Mouse (Mus musculus) hindbrain, postnatal 0 days (tissue): ENCODE results near the gene Cckbr. TPM values are rescaled to one million over a fixed set of nuclear protein-coding genes. Genes with fewer than 3 reads are reported as not detected.

Experiments
- ATAC-seq: fragments of 200-750 bp; cut with Nextera tagmentation; 2 replicates; pipeline ENCODE4 v1.8.0; 2017; ENCODE audit warnings: mild to moderate bottlenecking, moderate TSS enrichment, moderate library complexity
- DNase-seq: peaks from one replicate; pipeline ENCODE4 v3.0.0-alpha.2; 2015; ENCODE audit warnings: low spot score
- H3K27ac ChIP-seq: fragments of 300-500 bp; sonication (generic); 2 replicates; pipeline ENCODE4 v1.5.1; 2014; ENCODE audit warnings: mild to moderate bottlenecking
- H3K27me3 ChIP-seq: fragments of 300-500 bp; sonication (generic); 2 replicates; pipeline ENCODE4 v1.6.1; 2014; ENCODE audit warnings: low read length, mixed read lengths; ENCODE audit not compliant: insufficient read depth
- H3K36me3 ChIP-seq: fragments of 300-500 bp; sonication (generic); 2 replicates; pipeline ENCODE4 v1.6.1; 2014; ENCODE audit warnings: low read length, mixed read lengths; ENCODE audit not compliant: insufficient read depth
- H3K4me1 ChIP-seq: fragments of 300-500 bp; sonication (generic); 2 replicates; pipeline ENCODE4 v1.6.1; 2014; ENCODE audit warnings: antibody characterized with exemption, low read length, mixed read lengths; ENCODE audit not compliant: insufficient read depth
- H3K4me2 ChIP-seq: fragments of 300-500 bp; sonication (generic); 2 replicates; pipeline ENCODE4 v1.6.1; 2014; ENCODE audit warnings: low read depth, mild to moderate bottlenecking, low read length, moderate library complexity, mixed read lengths
- H3K4me3 ChIP-seq: fragments of 300-500 bp; sonication (generic); 2 replicates; pipeline ENCODE4 v1.5.1; 2014; ENCODE audit warnings: low read length
- H3K9ac ChIP-seq: fragments of 300-500 bp; sonication (generic); replicated peaks from 2 replicates; pipeline ENCODE4 v1.6.1; 2014; ENCODE audit warnings: mild to moderate bottlenecking, low read length, moderate library complexity, mixed read lengths
- H3K9me3 ChIP-seq: fragments of 300-500 bp; sonication (generic); 2 replicates; pipeline ENCODE4 v1.6.1; 2016; ENCODE audit warnings: low read length, mixed read lengths
- CTCF ChIP-seq: IDR thresholded peaks from 2 replicates; pipeline ENCODE4 v1.5.1; 2016; ENCODE audit warnings: antibody characterized with exemption, control low read depth, low read depth
- WGBS: fragments of 180-500 bp; shearing (Covaris S2); extraction: QIAGEN DNeasy Blood & Tissue Kit; methylation state at CpG from one replicate; pipeline ENCODE4 v1.1.7; 2014; 5-methylcytosine and 5-hydroxymethylcytosine counted together
- polyA plus RNA-seq: library from polyadenylated mRNA; unstranded; fragments of >200 nt; fragmentation: Nextera tagmentation; extraction: Ambion mirVana; gene quantifications from 2 replicates; pipeline ENCODE4 v1.2.1, GENCODE M21; 2015
- total RNA-seq: library from RNA; depleted of rRNA; stranded (reverse); fragments of >200 nt; gene quantifications from 2 replicates; pipeline ENCODE4 v1.2.3, GENCODE M21; 2014

The Cckbr gene
- total and polyA plus RNA-seq, 2 experiments from 2014 or later = 5.3 to 14.2 TPM

- Histone ChIP-seq H3K4me2 (no peak overlapping the region), H3K9ac (no peak overlapping the region), H3K4me3 (no peak overlapping the region), H3K36me3 (no peaks in the 10 kb centered on the region), H3K27me3 (no peaks in the 10 kb centered on the region), H3K27ac (no peak overlapping the region), H3K9me3 (no peaks in the 10 kb centered on the region), H3K4me1 (peaks cover 6% of the 10 kb centered on the region; the same call in 1 of the 2 replicates)
- DNase-seq (no peak), ATAC-seq (no peak)
- WGBS = 80% methylated on average over 6 of the region's 6 CpGs
- TF ChIP-seq CTCF = no peak
Measured at GRCm38 (mm10) chr7:105487104-105487876, 61.8 kb downstream of the Cckbr start.

DNA sequence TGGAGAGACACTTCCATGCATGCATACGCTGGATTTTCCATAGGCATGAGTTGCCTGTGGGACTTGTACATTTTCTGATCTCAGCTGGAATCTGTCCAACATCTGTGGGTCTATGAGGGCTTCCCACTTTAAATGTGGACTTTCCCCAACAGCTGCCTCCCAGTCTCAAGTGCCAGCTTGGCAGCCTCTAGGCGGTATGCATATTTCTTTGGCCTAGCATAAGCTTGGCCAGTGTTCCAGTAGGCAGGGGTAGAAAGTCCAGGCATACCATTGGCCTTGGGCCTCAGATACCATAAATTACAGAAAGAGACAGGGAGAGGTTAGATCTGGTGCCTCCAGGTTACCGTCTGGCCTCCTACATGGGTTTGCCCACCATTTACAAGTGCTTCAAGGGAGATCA lies 72.3 kb downstream of the Cckbr start:
- H3K27ac ChIP-seq = no peak overlapping the region
- no peak for TF ChIP-seq CTCF
- H3K9me3 ChIP-seq = no peaks in the 10 kb centered on the region
- H3K9ac ChIP-seq = no peak overlapping the region
- H3K27me3 ChIP-seq = no peaks in the 10 kb centered on the region
- 82% methylated on average over 3 of the region's 3 CpGs for WGBS
- H3K4me1 ChIP-seq = no peaks in the 10 kb centered on the region
- DNase-seq = no peak
- no peak for ATAC-seq
- no peaks in the 10 kb centered on the region for H3K36me3 ChIP-seq
- no peak overlapping the region for H3K4me3 ChIP-seq
- H3K4me2 ChIP-seq = no peak overlapping the region

GRCm38 (mm10) chr7:105498854-105499492 lies 73.4 kb downstream of the Cckbr start:
- H3K27me3 ChIP-seq = no peaks in the 10 kb centered on the region
- no peak for DNase-seq
- WGBS = 55% methylated on average over 10 of the region's 10 CpGs
- H3K9ac ChIP-seq = no peak overlapping the region
- no peak for ATAC-seq
- H3K4me2 ChIP-seq = no peak overlapping the region
- no peak for TF ChIP-seq CTCF
- H3K4me3 ChIP-seq = no peak overlapping the region
- no peaks in the 10 kb centered on the region for H3K4me1 ChIP-seq
- H3K36me3 ChIP-seq = no peaks in the 10 kb centered on the region
- no peak overlapping the region for H3K27ac ChIP-seq
- no peaks in the 10 kb centered on the region for H3K9me3 ChIP-seq

- Histone ChIP-seq H3K9ac (no peak overlapping the region), H3K9me3 (no peaks in the 10 kb centered on the region), H3K4me2 (no peak overlapping the region), H3K4me1 (no peaks in the 10 kb centered on the region), H3K27ac (no peak overlapping the region), H3K27me3 (no peaks in the 10 kb centered on the region), H3K36me3 (no peaks in the 10 kb centered on the region), H3K4me3 (no peak overlapping the region)
- no peak for TF ChIP-seq CTCF
- WGBS = 77% methylated on average over 1 of the region's 1 CpGs
- no peak for DNase-seq
- ATAC-seq = no peak
Measured at GRCm38 (mm10) chr7:105499676-105500075, 74.1 kb downstream of the Cckbr start.

- H3K27me3 ChIP-seq = no peaks in the 10 kb centered on the region
- no peak overlapping the region for H3K4me2 ChIP-seq
- no peak overlapping the region for H3K4me3 ChIP-seq
- no peak for DNase-seq
- H3K4me1 ChIP-seq = no peaks in the 10 kb centered on the region
- no peak for TF ChIP-seq CTCF
- no peaks in the 10 kb centered on the region for H3K9me3 ChIP-seq
- no peaks in the 10 kb centered on the region for H3K36me3 ChIP-seq
- H3K27ac ChIP-seq = no peak overlapping the region
- WGBS = 84% methylated on average over 4 of the region's 4 CpGs
- H3K9ac ChIP-seq = no peak overlapping the region
- ATAC-seq = no peak
Measured at GRCm38 (mm10) chr7:105501984-105502383, 76.5 kb downstream of the Cckbr start.

DNA sequence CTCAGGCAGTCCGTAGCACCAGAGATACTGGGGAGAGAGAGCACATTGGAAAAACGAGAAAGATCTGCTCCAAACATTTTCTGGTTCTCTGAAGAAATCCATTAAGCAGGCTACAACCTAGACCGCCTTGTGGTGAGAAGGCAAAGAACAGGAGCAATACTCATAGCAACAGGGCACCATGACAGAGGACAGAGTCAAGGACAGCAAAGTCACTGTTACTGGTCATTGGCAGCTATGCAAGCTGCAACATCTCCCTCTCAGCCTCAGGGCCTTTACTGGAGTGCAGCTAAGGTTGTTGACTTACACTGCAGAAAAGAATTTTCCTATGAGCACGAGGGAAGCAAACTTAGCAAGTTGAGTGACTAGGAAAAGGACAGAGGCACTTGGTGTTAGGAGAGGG lies 81.7 kb downstream of the Cckbr start:
- H3K9ac ChIP-seq = no peak overlapping the region
- ATAC-seq (no peak), DNase-seq (no peak)
- no peak overlapping the region for H3K27ac ChIP-seq
- H3K27me3 ChIP-seq = no peaks in the 10 kb centered on the region
- H3K4me1 ChIP-seq = no peaks in the 10 kb centered on the region
- WGBS = 72% methylated on average over 4 of the region's 4 CpGs
- TF ChIP-seq CTCF = no peak
- no peaks in the 10 kb centered on the region for H3K9me3 ChIP-seq
- H3K4me2 ChIP-seq = no peak overlapping the region
- H3K4me3 ChIP-seq = no peak overlapping the region
- H3K36me3 ChIP-seq = no peaks in the 10 kb centered on the region

- ATAC-seq (no peak), DNase-seq (no peak)
- 91% methylated on average over 5 of the region's 5 CpGs for WGBS
- TF ChIP-seq CTCF = no peak
- Histone ChIP-seq H3K4me1 (no peaks in the 10 kb centered on the region), H3K27me3 (no peaks in the 10 kb centered on the region), H3K9ac (no peak overlapping the region), H3K4me2 (no peak overlapping the region), H3K27ac (no peak overlapping the region), H3K36me3 (no peaks in the 10 kb centered on the region), H3K4me3 (no peak overlapping the region), H3K9me3 (no peaks in the 10 kb centered on the region)
Measured at GRCm38 (mm10) chr7:105510143-105510542, 84.6 kb downstream of the Cckbr start.
